Mouse (Mus musculus) spleen, adult 12 weeks (tissue): ENCODE results near the gene Yif1a.

Source experiments
- DNase-seq: peaks from one replicate; pipeline ENCODE4 v3.0.0; 2022; ENCODE audit warnings: low spot score

The Yif1a gene

GRCm38 (mm10) chr19:5122492-5122891 lies 34.2 kb downstream of the Yif1a start:
- DNase-seq = no peak

- DNase-seq = no peak
These were observed 34.9 kb downstream of the Yif1a start for GRCm38 (mm10) chr19:5123241-5123640.

GRCm38 (mm10) chr19:5124055-5124614 lies 35.8 kb downstream of the Yif1a start:
- DNase-seq = no peak

GRCm38 (mm10) chr19:5129770-5130169 lies 41.4 kb downstream of the Yif1a start:
- DNase-seq = no peak

- no peak for DNase-seq
These were observed 42.9 kb downstream of the Yif1a start for GRCm38 (mm10) chr19:5131237-5131636.

- peak; percentile 12 for DNase-seq
These were observed 51.3 kb downstream of the Yif1a start for GRCm38 (mm10) chr19:5139640-5140039.
